Mouse (Mus musculus) adrenal gland, postnatal 10 days (tissue): Measurements from ENCODE around the gene Pip5k1a. TPM values are rescaled to one million over a fixed set of nuclear protein-coding genes. Genes with fewer than 3 reads are reported as not detected.
A peak's percentile ranks its signal among the peaks of the same experiment; 100 is the strongest.
"Not testable (repeated sequence)": the region's sequence is repeated elsewhere in the genome, so short reads cannot be mapped to it uniquely, and the experiment has no call there.

Experiments used
- DNase-seq: peaks from one replicate; pipeline ENCODE4 v3.0.0; 2021; ENCODE audit warnings: mixed read lengths
- long read RNA-seq, 2 experiments: library from polyadenylated mRNA; stranded (forward); transcript quantifications; one replicate each; pipeline ENCODE4 v2.0.0; 2021
- total RNA-seq, 2 experiments: library from RNA; stranded (reverse); gene quantifications; 2 replicates each; pipeline ENCODE4 v1.2.3; 2021

The Pip5k1a gene
- total RNA-seq = 10 to 100 TPM; 35.0 to 40.3 TPM
- long read RNA-seq, experiment 1, transcript Pip5k1a-206 (15 exons, 3,618 nt) = major isoform, 6 of 68 reads
- long read RNA-seq, experiment 1, partial matches to known transcripts = 5 of 68 reads
- long read RNA-seq, experiment 1, other reads (novel, unspliced or antisense) = 52 of 68 reads
- long read RNA-seq, experiment 2, partial matches to known transcripts = 0 of 18 reads
- long read RNA-seq, experiment 2, other reads (novel, unspliced or antisense) = 18 of 18 reads

- DNase-seq = peak; percentile 96
Observed at GRCm38 (mm10) chr3:95106338-95107117, at the start of gene Pip5k1a. Pip5k1a (minus strand) TSS chr3:95106930.

DNA sequence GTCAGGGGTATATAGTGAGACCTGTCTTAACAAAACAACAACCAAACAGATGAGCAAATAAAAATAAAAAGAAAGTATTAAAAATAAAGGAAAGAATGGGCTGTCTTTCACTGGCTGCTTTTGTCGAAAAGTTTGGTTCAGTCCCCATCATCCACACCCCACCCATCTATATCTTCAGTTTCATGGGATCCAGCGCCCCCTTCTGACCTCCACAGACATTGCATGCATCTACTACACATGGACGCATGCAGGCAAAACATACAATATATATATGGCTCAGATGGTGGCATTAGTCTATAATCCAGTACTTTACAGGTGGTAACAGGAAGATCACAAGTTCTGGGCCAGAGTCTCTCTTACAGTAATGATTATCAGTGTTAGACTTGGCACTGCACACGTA is 47.1 kb upstream of the Pip5k1a start:
- peak; percentile 53 for DNase-seq

GRCm38 (mm10) chr3:95147924-95148323 is 41.2 kb upstream of the Pip5k1a start:
- no peak for DNase-seq

DNA sequence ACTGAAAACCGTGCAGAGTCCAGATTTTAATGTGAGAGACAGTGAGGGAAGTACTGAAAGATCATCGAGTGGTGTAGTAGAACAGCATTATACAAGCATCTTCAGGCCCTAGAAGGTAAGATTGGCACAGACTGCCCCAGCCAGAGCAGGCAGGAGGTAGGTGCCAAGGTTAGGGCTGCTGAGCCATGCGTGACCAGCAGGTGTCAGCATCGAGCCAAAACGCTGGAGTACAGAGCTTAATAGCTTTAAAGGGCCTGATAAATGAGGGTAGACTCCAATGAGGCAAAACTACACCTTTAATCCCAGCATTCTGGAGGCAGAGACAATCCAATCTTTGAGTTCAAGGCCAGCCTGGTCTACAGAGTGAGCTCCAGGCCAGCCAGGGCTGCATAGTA is 35.9 kb upstream of the Pip5k1a start:
- DNase-seq = peak; percentile 93

GRCm38 (mm10) chr3:95141952-95142616 is 35.4 kb upstream of the Pip5k1a start, which contains the start of gene Tnfaip8l2:
Tnfaip8l2 (minus strand) TSS chr3:95142360.
- DNase-seq = no peak

DNA sequence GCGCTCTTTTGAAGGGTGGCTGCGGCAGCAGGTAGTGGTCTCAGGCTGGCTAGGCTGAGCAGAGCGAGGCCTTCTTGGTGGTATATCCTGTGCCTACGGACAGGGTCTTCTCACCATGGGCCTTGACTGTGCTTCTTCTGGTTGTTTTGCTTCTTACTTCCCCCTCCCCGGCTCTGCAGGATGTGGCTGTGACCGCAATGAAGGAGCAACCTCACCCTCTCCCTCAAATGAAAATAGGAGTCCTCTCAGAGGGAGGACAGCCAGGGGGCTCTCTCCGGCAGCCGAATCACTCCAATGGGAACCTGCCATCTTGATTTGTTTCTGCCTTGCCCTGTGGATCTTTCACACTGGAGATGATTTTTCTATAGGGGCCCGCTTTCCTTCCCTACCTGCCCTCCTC is 34.7 kb upstream of the Pip5k1a start:
- DNase-seq = no peak

GRCm38 (mm10) chr3:95140795-95141194 is 34.1 kb upstream of the Pip5k1a start:
- DNase-seq = no peak

- DNase-seq = no peak
Observed at GRCm38 (mm10) chr3:95140289-95140595, 33.5 kb upstream of the Pip5k1a start.

DNA sequence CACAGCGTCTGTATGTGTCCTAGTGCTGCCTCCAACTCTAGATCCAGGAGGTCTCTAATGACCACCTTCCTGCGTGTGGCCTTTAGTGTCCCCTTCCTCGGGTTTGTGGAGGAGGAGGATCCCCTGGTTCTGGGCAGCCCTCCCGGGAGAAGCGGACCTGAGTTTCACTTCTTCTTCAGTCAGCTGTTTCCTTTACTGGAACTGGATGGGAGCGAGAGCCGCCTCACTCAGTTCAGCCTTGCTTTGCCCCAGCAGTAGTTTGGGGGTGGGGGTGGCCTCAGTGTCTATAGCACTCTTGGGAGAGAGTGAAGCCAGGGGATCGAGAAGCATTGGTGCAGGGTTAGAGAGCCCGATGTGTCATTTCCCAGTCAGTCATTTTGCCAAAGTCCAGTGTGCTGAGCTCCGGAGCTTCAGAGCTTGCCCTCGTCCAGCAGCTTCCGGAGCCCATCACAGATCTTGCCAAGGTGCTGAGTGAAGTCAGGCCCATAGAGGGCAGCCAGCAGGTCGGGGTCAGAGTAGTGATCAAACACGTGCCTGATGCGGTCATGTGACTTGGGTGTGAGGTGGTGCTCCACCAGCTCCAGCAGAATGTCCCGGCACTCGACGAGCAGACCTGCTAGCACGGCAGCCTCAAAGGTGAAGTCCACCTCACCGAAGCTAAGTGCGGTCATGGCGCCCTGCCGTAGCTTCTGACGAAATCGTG is 33.0 kb upstream of the Pip5k1a start:
- no peak for DNase-seq

DNA sequence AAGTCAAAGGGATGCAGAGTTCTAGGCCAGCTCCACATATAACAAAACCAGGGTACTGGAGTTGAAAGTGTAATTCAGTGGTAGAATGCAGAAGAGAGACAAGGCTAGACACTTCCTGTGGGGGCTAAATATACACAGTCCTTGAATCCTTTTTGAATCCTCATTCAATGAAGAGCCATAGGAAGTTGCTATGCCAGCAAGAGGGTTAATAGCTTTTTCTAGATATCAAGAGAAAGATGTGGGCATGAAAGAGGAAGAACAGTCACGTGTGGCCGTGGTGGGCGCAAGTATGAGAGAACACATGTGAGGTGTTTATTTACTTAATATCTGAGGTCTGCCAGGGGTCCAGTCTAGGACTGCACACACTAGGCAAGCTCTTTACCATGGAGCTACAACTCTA is 29.6 kb upstream of the Pip5k1a start:
- DNase-seq = no peak

DNA sequence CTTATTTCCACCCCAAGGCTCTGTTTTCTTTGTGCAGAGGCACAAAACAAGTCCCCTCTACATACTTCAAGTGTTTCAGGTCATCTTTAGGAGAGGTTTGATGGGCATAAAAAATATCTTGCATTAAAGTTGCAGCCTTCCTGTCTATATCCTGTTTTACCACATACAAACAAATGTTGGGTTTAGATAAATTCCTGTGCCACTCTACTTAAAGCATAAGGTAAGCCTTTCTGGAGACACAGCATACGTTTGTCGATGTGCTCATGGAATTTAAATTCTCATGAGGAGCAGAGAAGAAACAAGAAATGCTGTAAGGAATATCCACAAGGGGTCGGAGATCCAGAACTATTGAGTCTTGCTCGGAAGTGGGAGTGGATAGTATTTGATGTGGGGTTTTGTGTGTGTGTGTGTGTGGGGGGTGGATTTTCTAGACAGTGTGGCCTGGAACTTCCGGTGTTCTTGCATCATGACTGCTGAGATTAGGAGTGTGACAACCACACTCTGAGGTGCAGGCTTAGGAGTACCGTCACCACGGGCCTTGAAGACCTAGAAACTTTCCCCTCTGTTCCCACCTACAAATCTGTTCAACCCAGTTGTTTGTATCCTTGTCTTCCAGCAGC is 28.8 kb upstream of the Pip5k1a start:
- no peak for DNase-seq

- DNase-seq = peak; percentile 66
Observed at GRCm38 (mm10) chr3:95135023-95135422, 28.3 kb upstream of the Pip5k1a start.

- DNase-seq = not testable (repeated sequence)
Observed at GRCm38 (mm10) chr3:95134133-95134532, 27.4 kb upstream of the Pip5k1a start.

GRCm38 (mm10) chr3:95133680-95134101 is 27.0 kb upstream of the Pip5k1a start, which contains the start of the genes Scnm1 and Lysmd1:
Scnm1 (minus strand) TSS chr3:95134011.
Lysmd1 (plus strand) TSS chr3:95134088.
- peak; percentile 91 for DNase-seq

DNA sequence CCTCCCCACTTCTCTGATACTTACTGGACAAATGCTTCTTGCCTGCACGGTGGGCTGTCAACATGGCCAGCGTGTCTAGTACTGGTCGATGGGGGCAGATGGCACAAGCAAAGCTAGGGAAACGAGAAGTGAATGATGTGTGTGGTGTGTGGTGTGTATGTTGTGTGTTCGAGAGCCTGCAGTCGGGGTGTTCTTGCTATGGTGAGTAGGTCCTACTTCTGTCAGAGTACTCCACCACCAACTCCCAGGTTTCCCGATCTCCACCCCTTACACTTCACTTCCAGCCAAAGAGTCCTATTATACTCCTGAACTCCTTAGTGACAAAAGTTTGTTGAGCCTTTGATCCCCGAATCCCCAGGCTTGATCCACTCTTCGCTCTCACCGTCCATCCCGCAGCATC is 26.4 kb upstream of the Pip5k1a start:
- no peak for DNase-seq

- DNase-seq = not testable (repeated sequence)
Observed at GRCm38 (mm10) chr3:95132389-95132788, 25.7 kb upstream of the Pip5k1a start.

GRCm38 (mm10) chr3:95130081-95130480 is 23.4 kb upstream of the Pip5k1a start:
- DNase-seq = no peak

DNA sequence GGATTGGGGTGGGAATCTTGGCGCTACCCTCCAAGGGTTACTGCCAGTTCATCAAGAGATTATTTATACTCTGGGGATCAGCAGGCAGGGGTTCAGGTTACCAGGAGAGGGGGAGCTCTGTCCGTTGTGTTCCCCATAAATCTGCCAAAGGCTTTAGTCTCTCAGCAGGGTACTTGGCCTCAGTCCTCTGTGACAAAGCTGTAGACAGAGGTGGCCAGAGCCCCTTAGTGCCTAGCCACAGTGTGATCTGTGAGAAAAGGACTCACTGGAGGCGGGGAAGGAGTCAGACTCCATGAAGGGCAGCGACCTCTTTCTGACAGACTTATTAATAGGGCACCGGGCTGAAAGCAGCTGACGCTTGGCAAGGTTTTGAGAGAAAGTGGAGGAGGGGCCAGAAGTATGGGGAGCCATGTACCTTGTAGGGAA is 22.5 kb upstream of the Pip5k1a start:
- no peak for DNase-seq

DNA sequence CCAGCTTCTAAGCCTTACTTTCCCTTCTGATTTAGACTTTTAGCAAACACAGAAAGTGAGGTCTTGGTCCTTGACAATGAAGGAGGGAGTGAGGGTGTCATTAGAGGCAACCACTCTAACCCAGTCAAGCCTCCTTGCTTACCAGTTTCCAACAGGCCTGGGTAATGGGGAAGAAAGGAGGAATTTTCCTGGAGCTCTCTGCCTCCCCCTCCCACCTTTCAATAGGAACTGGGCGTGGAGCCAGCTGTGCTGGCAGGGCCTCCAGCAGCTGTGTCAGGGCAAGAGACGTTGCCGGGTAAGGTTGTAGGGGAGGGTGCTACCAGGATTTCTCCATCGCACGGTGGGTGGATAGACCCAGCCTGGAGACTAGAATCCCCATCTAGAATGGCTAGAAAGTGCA is 18.2 kb upstream of the Pip5k1a start:
- peak; percentile 82 for DNase-seq

GRCm38 (mm10) chr3:95124246-95124645 is 17.5 kb upstream of the Pip5k1a start, which contains the start of gene Tmod4:
Tmod4 (plus strand) TSS chr3:95124476.
- DNase-seq = no peak

DNA sequence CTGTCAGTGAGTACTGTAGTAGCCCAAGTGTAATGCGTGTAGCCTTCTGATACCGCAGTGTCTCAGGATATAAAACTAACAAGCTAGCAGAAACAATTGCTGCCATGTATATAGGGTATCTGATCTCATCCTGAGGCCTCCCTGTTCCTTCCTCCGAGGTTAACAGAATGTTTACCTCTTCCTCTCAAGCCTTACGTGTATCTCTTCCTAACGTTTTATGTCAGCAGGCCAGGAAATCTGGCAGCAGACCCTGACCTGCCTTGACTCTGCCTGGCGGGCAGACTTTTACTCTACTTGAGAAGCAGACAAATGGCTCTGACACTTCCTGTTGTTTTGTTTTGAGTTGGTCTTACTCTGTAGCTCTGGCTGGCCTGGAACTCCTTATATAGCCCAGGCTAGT is 14.8 kb upstream of the Pip5k1a start:
- DNase-seq = no peak

DNA sequence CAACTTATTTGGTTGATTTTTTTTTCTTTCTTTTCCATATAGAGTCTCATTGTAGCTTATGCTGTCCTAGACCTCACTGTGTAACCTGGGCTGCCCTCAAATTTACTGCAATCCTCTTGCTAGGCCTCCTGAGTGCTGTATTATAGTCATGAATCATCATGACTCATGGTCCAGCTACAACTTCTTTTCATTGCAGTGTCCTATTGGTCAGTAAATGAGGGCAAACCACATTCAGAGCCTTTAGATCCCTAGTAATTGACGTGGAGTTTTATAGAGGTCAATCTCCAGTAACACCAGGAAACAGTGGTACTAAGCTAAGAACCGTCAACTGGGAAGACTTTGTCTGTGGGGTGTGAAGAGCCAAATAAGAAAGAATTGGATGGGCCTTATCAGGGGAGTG is 11.0 kb upstream of the Pip5k1a start:
- DNase-seq = no peak
